Mouse (Mus musculus) embryonic facial prominence, embryonic 11.5 days (tissue): ENCODE data around the gene Sgo1. TPM values are rescaled to one million over a fixed set of nuclear protein-coding genes. Genes with fewer than 3 reads are reported as not detected.
"Not testable (repeated sequence)": the region's sequence is repeated elsewhere in the genome, so short reads cannot be mapped to it uniquely, and the experiment has no call there.

ENCODE experiments used
- ATAC-seq: fragments of 200-750 bp; cut with Nextera tagmentation; replicated peaks from 2 replicates; pipeline ENCODE4 v1.8.0; 2017; ENCODE audit warnings: low read depth; ENCODE audit not compliant: insufficient number of reproducible peaks, low FRiP score, low TSS enrichment
- DNase-seq: peaks from one replicate; pipeline ENCODE4 v3.0.0-alpha.2; 2015; ENCODE audit warnings: low spot score
- H3K27ac ChIP-seq: fragments of 300-500 bp; sonication (generic); replicated peaks from 2 replicates; pipeline ENCODE4 v1.5.1; 2014; ENCODE audit warnings: mild to moderate bottlenecking, low read depth, low read length, control low read depth
- H3K27me3 ChIP-seq: fragments of 300-500 bp; sonication (generic); 2 replicates; pipeline ENCODE4 v1.6.1; 2014; ENCODE audit warnings: mild to moderate bottlenecking, low read length, moderate library complexity, mixed read lengths; ENCODE audit not compliant: control insufficient read depth, insufficient read depth
- H3K36me3 ChIP-seq: fragments of 300-500 bp; sonication (generic); replicated peaks from 2 replicates; pipeline ENCODE4 v1.6.1; 2014; ENCODE audit warnings: low read depth, mild to moderate bottlenecking, low read length, moderate library complexity, mixed read lengths; ENCODE audit not compliant: control insufficient read depth, insufficient read depth
- H3K4me1 ChIP-seq: fragments of 300-500 bp; sonication (generic); 2 replicates; pipeline ENCODE4 v1.6.1; 2014; ENCODE audit warnings: low read length, mixed read lengths; ENCODE audit not compliant: control insufficient read depth, insufficient read depth
- H3K4me2 ChIP-seq: fragments of 300-500 bp; sonication (generic); 2 replicates; pipeline ENCODE4 v1.6.1; 2014; ENCODE audit warnings: low read depth, mild to moderate bottlenecking, control low read depth, low read length, moderate library complexity
- H3K4me3 ChIP-seq: fragments of 300-500 bp; sonication (generic); 2 replicates; pipeline ENCODE4 v1.5.1; 2014; ENCODE audit warnings: low read depth, low read length, control low read depth
- H3K9ac ChIP-seq: fragments of 300-500 bp; sonication (generic); replicated peaks from 2 replicates; pipeline ENCODE4 v1.6.1; 2014; ENCODE audit warnings: mild to moderate bottlenecking, control low read depth, low read length
- H3K9me3 ChIP-seq: fragments of 300-500 bp; sonication (generic); replicated peaks from 2 replicates; pipeline ENCODE4 v1.6.1; 2016; ENCODE audit warnings: mild to moderate bottlenecking, low read length, inconsistent platforms, mixed read lengths; ENCODE audit not compliant: control insufficient read depth
- WGBS: fragments of 180-500 bp; shearing (Covaris S2); extraction: QIAGEN DNeasy Blood & Tissue Kit; methylation state at CpG from one replicate; pipeline ENCODE4 v1.1.7; 2014; 5-methylcytosine and 5-hydroxymethylcytosine counted together
- polyA plus RNA-seq: library from polyadenylated mRNA; unstranded; fragments of >200 nt; fragmentation: Nextera tagmentation; extraction: Ambion mirVana; gene quantifications from 2 replicates; pipeline ENCODE4 v1.2.1, GENCODE M21; 2014

The Sgo1 gene
- polyA plus RNA-seq, 1 experiment from 2014 or later = 54.9 TPM

DNA sequence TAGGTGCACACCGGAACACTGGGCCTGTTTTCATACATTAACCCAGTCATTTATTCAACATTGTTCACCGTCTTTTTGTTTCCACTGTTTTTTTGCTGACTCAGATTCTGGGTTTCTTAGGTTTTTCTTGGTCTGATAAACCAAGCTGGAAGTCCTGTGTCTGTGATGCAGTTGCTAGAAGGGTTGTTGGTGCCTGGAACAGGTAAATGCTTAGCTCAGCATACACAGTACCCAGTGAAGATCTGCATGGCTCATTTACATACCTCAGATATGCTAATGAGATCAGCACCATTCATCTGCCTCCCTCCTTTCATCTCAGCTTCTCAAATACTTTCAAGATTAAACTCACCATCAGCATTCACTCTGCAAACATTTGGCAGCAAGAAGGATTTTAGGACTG, 30.5 kb downstream of the Sgo1 start:
- Histone ChIP-seq H3K4me1 (no peaks in the 10 kb centered on the region), H3K27ac (no peak overlapping the region), H3K27me3 (no peaks in the 10 kb centered on the region), H3K9ac (no peak overlapping the region), H3K4me3 (no peak overlapping the region), H3K36me3 (no peaks in the 10 kb centered on the region), H3K4me2 (no peak overlapping the region), H3K9me3 (no peaks in the 10 kb centered on the region)
- no peak for DNase-seq
- 89% methylated on average over 2 of the region's 2 CpGs for WGBS
- ATAC-seq = no peak

DNA sequence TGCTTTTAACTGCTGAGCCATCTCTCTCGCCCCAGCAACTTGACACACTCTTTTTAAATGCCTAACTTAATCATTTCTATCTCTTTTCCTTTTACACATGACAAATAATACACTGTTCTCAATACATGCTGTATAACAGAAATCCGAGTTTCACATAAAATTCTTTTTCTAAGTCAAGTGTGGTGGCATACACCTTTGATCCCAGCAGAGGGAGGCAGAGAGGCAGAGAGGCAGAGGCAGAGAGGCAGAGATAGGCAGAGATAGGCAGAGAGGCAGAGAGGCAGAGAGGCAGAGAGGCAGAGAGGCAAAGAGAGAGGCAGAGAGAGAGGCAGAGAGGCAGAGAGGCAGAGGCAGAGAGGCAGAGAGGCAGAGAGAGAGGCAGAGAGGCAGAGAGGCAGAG, 31.7 kb downstream of the Sgo1 start:
- not testable (repeated sequence) for ATAC-seq, H3K4me1 ChIP-seq, H3K9ac ChIP-seq, H3K4me2 ChIP-seq, H3K36me3 ChIP-seq, H3K9me3 ChIP-seq, H3K27ac ChIP-seq, H3K27me3 ChIP-seq, H3K4me3 ChIP-seq
- 83% methylated on average over 2 of the region's 2 CpGs for WGBS
- peak; percentile 12 for DNase-seq

DNA sequence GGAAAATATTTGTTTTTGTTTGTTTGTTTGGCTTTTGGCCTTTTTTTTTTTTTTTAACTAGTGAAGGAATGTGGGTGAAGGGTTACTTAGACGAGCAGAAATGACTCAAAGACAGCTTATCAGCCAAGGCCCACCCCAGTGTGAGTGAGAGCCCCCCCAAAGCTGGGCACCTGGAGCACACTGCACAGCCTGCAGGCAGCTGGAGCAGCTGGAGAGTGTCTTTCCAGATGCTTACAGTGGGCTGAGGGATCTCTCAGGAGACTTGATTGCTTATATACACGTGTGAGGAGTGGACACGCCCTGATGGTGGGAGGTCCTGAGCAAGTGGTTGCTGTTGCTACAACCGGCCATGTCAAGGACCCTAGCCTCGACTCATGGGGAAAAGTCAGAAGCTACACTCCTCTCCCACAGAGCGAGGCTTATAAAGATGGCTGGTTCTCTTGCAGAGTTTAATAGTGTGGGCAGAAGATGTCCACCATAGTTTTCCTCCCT, 32.7 kb downstream of the Sgo1 start:
- no peaks in the 10 kb centered on the region for H3K4me1 ChIP-seq
- H3K27ac ChIP-seq = no peak overlapping the region
- H3K9ac ChIP-seq = no peak overlapping the region
- H3K4me3 ChIP-seq = no peak overlapping the region
- no peak for DNase-seq
- no peaks in the 10 kb centered on the region for H3K27me3 ChIP-seq
- no peak for ATAC-seq
- no peaks in the 10 kb centered on the region for H3K9me3 ChIP-seq
- WGBS = 66% methylated on average over 6 of the region's 6 CpGs
- no peaks in the 10 kb centered on the region for H3K36me3 ChIP-seq
- no peak overlapping the region for H3K4me2 ChIP-seq

DNA sequence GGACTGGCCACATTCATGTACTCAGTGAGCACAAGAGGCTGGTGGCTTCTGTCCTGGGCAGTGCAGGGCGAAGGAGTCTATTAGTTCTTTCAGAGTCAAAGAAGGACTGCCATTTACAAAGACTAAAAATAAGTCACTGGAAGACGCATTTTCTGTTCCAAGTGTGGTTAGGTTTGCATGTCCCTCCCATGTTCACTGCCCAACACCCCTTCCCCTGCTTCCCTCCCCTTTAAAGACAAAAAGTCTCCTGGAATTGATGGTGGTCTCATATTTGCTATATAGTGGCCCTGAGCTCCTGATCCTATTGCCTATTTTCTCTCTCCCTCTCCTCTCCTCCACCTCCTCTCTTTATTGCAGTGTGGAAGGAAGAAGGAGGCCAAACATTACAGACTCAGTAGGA, 33.2 kb downstream of the Sgo1 start:
- no peaks in the 10 kb centered on the region for H3K27me3 ChIP-seq
- no peaks in the 10 kb centered on the region for H3K9me3 ChIP-seq
- H3K4me3 ChIP-seq = no peak overlapping the region
- no peak for DNase-seq
- no peaks in the 10 kb centered on the region for H3K36me3 ChIP-seq
- no peak overlapping the region for H3K9ac ChIP-seq
- WGBS = 88% methylated on average over 2 of the region's 2 CpGs
- no peak for ATAC-seq
- no peak overlapping the region for H3K27ac ChIP-seq
- no peak overlapping the region for H3K4me2 ChIP-seq
- no peaks in the 10 kb centered on the region for H3K4me1 ChIP-seq

DNA sequence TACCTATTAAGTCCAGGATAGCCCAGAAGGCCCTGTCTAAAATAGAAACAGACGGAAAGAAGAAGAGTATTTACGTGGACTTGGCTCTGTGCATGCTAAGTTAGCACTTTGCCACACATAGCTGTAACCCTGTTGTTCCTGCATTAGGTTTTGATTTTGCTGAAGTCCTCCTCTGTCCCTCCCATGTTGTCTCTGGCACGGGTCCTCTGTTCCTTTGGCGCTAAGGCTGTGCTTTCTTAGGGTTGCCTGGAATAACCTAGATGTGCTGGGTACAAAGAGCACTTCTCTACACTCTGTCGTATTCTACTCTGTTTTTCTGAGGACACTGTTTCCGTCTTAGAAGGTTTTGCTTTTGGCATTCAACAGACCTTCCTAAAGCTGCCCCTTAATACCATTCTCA, 34.1 kb downstream of the Sgo1 start:
- no peaks in the 10 kb centered on the region for H3K27me3 ChIP-seq
- no peak overlapping the region for H3K4me2 ChIP-seq
- WGBS = 92% methylated on average over 6 of the region's 6 CpGs
- H3K27ac ChIP-seq = no peak overlapping the region
- ATAC-seq = no peak
- no peak for DNase-seq
- H3K9me3 ChIP-seq = no peaks in the 10 kb centered on the region
- H3K4me3 ChIP-seq = no peak overlapping the region
- H3K9ac ChIP-seq = no peak overlapping the region
- H3K4me1 ChIP-seq = no peaks in the 10 kb centered on the region
- H3K36me3 ChIP-seq = no peaks in the 10 kb centered on the region

DNA sequence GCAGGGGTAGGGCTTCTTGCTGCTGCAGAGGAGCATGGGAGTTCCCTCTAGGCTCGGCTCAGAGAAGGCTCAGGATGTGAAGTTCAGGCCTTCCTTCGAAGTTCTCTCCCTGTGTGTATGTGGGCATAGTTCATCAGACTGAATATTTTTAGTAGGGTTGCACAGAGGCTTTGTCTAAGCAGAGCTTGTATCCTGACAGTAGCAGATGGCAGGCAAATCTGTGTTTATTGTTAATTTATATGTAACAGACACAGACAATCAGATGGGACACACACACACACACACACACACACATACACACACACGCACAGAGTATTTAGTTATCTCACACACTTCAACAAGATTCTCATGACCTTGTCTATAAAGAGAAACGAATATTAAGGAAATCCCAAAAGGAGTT, 34.5 kb downstream of the Sgo1 start:
- WGBS = 82% methylated on average over 4 of the region's 4 CpGs

DNA sequence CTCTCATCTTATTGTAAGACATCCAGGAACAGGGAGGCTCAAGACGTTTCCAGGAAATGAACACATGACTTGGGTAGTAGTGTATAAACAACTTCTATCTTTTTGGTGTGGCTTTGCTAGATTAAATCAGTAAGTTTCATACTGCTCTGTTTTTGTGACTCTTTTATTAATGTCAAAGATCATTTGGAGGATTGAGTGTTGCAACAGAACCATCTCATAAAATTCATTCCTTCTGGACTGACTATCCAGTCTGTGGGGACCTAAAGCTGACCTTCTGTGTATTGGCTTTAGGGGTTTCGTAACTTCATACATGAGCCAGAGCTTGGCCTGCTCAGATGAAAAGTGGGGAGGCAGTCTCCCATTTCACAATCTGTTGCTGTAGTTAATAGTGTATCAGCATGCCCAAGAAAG, 38.9 kb downstream of the Sgo1 start:
- no peak overlapping the region for H3K27ac ChIP-seq
- 76% methylated on average over 2 of the region's 2 CpGs for WGBS
- no peak for DNase-seq
- no peak for ATAC-seq
- H3K36me3 ChIP-seq = no peaks in the 10 kb centered on the region
- no peaks in the 10 kb centered on the region for H3K4me1 ChIP-seq
- H3K27me3 ChIP-seq = no peaks in the 10 kb centered on the region
- no peak overlapping the region for H3K9ac ChIP-seq
- H3K4me2 ChIP-seq = no peak overlapping the region
- H3K4me3 ChIP-seq = no peak overlapping the region
- H3K9me3 ChIP-seq = no peaks in the 10 kb centered on the region

More for the DNA sequence above, 34.5 kb downstream of the Sgo1 start:
- H3K9me3 ChIP-seq = no peaks in the 10 kb centered on the region
- H3K4me2 ChIP-seq = no peak overlapping the region
- no peaks in the 10 kb centered on the region for H3K36me3 ChIP-seq
- H3K27ac ChIP-seq = no peak overlapping the region
- no peak overlapping the region for H3K9ac ChIP-seq
- H3K4me1 ChIP-seq = no peaks in the 10 kb centered on the region
- H3K27me3 ChIP-seq = no peaks in the 10 kb centered on the region
- DNase-seq = no peak
- no peak overlapping the region for H3K4me3 ChIP-seq
- ATAC-seq = no peak

DNA sequence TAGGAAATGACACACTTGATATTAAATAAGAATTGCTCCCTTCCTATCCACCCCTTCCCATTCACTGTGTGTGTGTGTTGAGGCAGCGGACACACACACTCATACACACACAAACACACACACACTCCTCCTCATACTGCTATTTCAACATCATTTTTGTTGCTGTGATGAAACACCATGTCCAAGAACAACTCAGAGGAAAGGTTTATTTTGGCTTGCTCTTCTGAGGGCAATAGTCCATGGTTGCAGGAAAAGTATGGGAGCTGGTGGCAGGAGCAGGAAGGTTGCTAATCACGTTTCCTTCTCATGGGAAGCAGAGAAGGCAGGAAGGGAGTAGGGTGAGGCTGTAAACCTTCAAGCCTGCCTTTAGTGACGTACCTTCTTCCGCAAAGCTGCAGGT, 45.8 kb downstream of the Sgo1 start:
- no peak for ATAC-seq
- WGBS = 79% methylated on average over 4 of the region's 4 CpGs
- no peaks in the 10 kb centered on the region; the same call in 1 of the 2 replicates for H3K36me3 ChIP-seq

More for the DNA sequence above, 45.8 kb downstream of the Sgo1 start:
- no peak overlapping the region for H3K4me3 ChIP-seq
- H3K27ac ChIP-seq = no peak overlapping the region
- H3K9me3 ChIP-seq = no peaks in the 10 kb centered on the region
- no peak overlapping the region for H3K9ac ChIP-seq
- H3K4me2 ChIP-seq = no peak overlapping the region
- no peaks in the 10 kb centered on the region for H3K4me1 ChIP-seq
- no peaks in the 10 kb centered on the region for H3K27me3 ChIP-seq
- no peak for DNase-seq
